Mouse (Mus musculus) intestine, embryonic 15.5 days (tissue): ENCODE data around the gene Nrxn3. TPM values are rescaled to one million over a fixed set of nuclear protein-coding genes. Genes with fewer than 3 reads are reported as not detected.

ENCODE experiments used
- ATAC-seq: fragments of 200-750 bp; cut with Nextera tagmentation; 2 replicates; pipeline ENCODE4 v1.8.0; 2017; ENCODE audit warnings: moderate TSS enrichment, moderate library complexity
- H3K27ac ChIP-seq: fragments of 300-500 bp; sonication (generic); 2 replicates; pipeline ENCODE4 v1.5.1; 2015; ENCODE audit warnings: mild to moderate bottlenecking, inconsistent platforms
- H3K27me3 ChIP-seq: fragments of 300-500 bp; sonication (generic); replicated peaks from 2 replicates; pipeline ENCODE4 v1.6.1; 2015; ENCODE audit warnings: inconsistent platforms
- H3K36me3 ChIP-seq: fragments of 300-500 bp; sonication (generic); 2 replicates; pipeline ENCODE4 v1.6.1; 2015; ENCODE audit warnings: inconsistent platforms
- H3K4me1 ChIP-seq: fragments of 300-500 bp; sonication (generic); replicated peaks from 2 replicates; pipeline ENCODE4 v1.6.1; 2015; ENCODE audit warnings: inconsistent platforms
- H3K4me2 ChIP-seq: fragments of 300-500 bp; sonication (generic); replicated peaks from 2 replicates; pipeline ENCODE4 v1.6.1; 2015; ENCODE audit warnings: mild to moderate bottlenecking, inconsistent platforms
- H3K4me3 ChIP-seq: fragments of 300-500 bp; sonication (generic); replicated peaks from 2 replicates; pipeline ENCODE4 v1.5.1; 2015; ENCODE audit warnings: inconsistent platforms
- H3K9ac ChIP-seq: fragments of 300-500 bp; sonication (generic); 2 replicates; pipeline ENCODE4 v1.6.1; 2015; ENCODE audit warnings: inconsistent platforms
- H3K9me3 ChIP-seq: fragments of 300-500 bp; sonication (generic); 2 replicates; pipeline ENCODE4 v1.6.1; 2016; ENCODE audit warnings: inconsistent platforms
- WGBS: fragments of 180-500 bp; shearing (Covaris S2); methylation state at CpG from one replicate; pipeline ENCODE4 v1.1.7; 2015; 5-methylcytosine and 5-hydroxymethylcytosine counted together
- polyA plus RNA-seq: library from polyadenylated mRNA; unstranded; fragments of >200 nt; fragmentation: Nextera tagmentation; extraction: Ambion mirVana; gene quantifications from 2 replicates; pipeline ENCODE4 v1.2.1, GENCODE M21; 2015

Nrxn3 gene
- polyA plus RNA-seq, 1 experiment from 2014 or later: 3.0 TPM

DNA sequence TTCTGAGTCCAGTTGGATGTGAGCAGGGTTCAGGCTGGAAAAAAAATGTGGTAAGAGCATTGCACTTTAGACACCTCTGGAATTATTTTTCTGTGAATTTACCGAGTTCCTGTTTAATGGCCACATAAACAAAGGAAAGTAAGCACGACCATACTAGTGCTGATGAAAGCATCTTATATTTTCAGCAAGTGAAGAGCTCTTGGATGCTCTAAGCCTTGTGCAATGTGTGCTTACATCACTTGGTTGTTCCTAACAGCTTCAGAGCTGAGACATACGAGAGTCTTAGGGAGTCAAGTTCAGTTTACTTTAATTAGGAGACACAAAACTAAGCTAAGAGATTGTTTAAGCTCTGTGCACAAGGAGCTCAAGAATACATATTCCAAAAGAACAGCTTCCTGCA lies 1231.0 kb downstream of the Nrxn3 start:
- Histone ChIP-seq H3K9ac (no peak overlapping the region), H3K27me3 (no peaks in the 10 kb centered on the region), H3K27ac (no peak overlapping the region), H3K9me3 (no peaks in the 10 kb centered on the region), H3K4me3 (no peak overlapping the region), H3K4me2 (no peak overlapping the region), H3K4me1 (no peaks in the 10 kb centered on the region), H3K36me3 (no peaks in the 10 kb centered on the region)
- ATAC-seq: no peak
- WGBS: 38% methylated on average over 3 of the region's 3 CpGs

DNA sequence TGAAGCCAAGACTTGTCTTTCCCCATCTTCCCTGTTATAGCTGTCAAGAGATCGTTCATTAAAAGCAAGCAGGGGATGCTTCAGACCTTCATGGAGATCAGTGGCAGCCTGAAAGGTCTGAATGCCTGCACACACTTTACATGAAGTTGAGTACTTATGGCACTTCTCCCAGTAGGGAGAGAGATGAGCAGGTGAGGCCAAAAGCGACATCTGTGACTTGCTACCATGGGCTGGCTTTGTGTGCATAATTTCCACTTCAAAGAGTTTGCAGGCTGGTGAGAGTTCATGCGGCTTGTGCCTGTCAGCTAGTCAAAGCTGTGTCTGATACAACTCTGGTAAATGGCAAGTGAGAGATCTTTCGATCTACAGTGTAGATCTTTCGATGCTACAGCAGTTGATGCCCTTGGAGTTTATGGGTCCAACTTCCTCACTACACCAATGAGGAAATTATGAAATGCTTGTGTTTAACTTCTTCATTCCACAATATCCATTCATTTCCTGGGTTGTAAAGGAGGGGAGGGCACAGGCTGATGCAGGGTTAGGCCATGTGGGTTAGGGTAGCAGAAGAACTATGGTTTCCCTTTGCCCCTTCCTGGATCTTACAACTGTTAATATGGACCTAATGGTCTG lies 1231.9 kb downstream of the Nrxn3 start:
- Histone ChIP-seq H3K4me1 (no peaks in the 10 kb centered on the region), H3K4me2 (no peak overlapping the region), H3K27ac (no peak overlapping the region), H3K9ac (no peak overlapping the region), H3K27me3 (no peaks in the 10 kb centered on the region), H3K4me3 (no peak overlapping the region), H3K9me3 (no peaks in the 10 kb centered on the region), H3K36me3 (no peaks in the 10 kb centered on the region)
- 80% methylated on average over 5 of the region's 5 CpGs for WGBS
- no peak for ATAC-seq

DNA sequence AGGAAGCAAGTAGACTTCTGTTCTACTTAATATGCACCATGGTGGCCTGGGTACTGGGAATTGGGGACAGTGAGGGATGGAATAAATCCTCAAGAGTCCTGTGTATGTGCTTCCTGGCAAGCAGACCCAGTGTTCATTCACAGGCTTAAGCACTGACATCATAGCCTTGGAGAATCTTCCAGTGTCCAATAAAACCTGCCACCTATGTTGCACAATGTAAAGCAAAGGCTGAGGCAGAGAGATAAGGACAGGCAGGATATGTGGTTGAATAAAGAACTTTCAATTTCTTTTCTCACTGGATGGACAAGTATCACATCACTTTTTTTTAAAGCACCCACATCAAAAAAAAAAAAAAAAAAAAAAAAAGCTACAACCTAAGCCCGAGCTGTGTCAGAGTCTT lies 1240.4 kb downstream of the Nrxn3 start:
- H3K27ac ChIP-seq: no peak overlapping the region
- H3K36me3 ChIP-seq: no peaks in the 10 kb centered on the region
- no peak overlapping the region for H3K4me2 ChIP-seq
- no peak overlapping the region for H3K9ac ChIP-seq
- no peak for ATAC-seq
- no peak overlapping the region for H3K4me3 ChIP-seq
- 85% methylated on average over 1 of the region's 1 CpGs for WGBS
- no peaks in the 10 kb centered on the region for H3K27me3 ChIP-seq
- H3K4me1 ChIP-seq: no peaks in the 10 kb centered on the region
- no peaks in the 10 kb centered on the region for H3K9me3 ChIP-seq

DNA sequence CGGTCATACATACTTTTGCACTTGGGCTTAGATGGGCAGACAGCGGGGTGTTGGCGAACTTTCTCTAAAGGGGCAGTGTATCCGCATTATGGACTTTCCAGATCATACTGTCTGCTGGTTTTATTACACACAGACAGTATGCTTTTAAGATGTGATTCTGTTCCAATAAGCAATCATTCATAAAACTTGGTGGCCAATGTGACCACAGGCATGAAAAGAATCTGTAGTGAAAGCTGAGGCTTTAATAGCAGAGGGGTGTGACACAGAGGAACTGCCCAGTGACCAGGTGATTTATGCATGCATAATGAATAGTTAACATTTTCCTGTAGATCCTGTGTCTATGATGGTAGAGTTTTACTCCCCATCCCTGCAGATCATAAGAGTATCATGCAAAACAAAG lies 1254.0 kb downstream of the Nrxn3 start:
- Histone ChIP-seq H3K4me3 (no peak overlapping the region), H3K9me3 (no peaks in the 10 kb centered on the region), H3K4me2 (no peak overlapping the region), H3K27ac (no peak overlapping the region), H3K4me1 (no peaks in the 10 kb centered on the region), H3K36me3 (no peaks in the 10 kb centered on the region), H3K9ac (no peak overlapping the region), H3K27me3 (no peaks in the 10 kb centered on the region)
- no peak for ATAC-seq
- 92% methylated on average over 4 of the region's 4 CpGs for WGBS

DNA sequence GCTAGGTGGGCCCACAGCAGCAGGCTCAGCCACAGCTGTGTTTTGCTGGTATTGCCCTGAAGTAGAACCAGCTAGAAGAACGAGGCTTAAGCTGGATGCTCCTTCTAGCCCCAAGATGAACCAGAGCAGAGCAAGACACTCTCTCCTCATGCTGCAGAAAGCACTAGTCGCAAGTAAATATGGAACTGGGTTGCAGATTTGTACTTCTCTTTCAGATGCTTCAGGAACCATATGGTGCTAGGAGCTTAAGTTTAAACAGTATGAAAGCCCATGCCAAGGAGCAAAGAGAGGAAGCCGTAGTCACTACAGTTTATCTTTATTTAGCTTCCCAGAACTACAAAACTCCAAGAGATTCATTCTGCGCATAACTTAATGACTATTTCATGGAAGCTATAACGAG lies 1254.8 kb downstream of the Nrxn3 start:
- Histone ChIP-seq H3K9ac (no peak overlapping the region), H3K4me3 (no peak overlapping the region), H3K27me3 (no peaks in the 10 kb centered on the region), H3K36me3 (no peaks in the 10 kb centered on the region), H3K4me2 (no peak overlapping the region), H3K9me3 (no peaks in the 10 kb centered on the region), H3K27ac (no peak overlapping the region), H3K4me1 (no peaks in the 10 kb centered on the region)
- WGBS: 65% methylated on average over 5 of the region's 5 CpGs
- ATAC-seq: no peak

DNA sequence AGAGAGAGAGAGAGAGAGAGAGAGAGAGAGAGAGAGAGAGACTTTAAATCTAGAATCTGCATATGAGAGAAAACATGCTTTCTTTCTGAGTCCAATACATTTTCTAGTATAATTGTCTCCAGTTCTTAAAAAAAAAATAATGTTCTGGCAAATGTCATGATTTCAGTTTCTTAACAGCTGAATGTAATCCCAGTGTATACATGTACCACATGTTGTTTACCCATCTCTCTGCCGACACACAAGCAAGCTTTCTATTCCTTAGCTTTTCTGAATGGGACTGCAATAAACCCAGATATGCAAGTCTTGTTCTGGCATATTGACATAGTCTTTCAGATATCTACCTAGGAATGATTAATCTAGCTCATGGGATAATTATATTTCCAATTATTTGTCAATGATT lies 1256.5 kb downstream of the Nrxn3 start:
- Histone ChIP-seq H3K4me1 (no peaks in the 10 kb centered on the region), H3K9ac (no peak overlapping the region), H3K36me3 (no peaks in the 10 kb centered on the region), H3K4me3 (no peak overlapping the region), H3K27me3 (no peaks in the 10 kb centered on the region), H3K27ac (no peak overlapping the region), H3K9me3 (no peaks in the 10 kb centered on the region), H3K4me2 (no peak overlapping the region)
- peak; percentile 31; the same call in 1 of the 2 replicates for ATAC-seq
- WGBS: 11% methylated on average over 1 of the region's 1 CpGs

DNA sequence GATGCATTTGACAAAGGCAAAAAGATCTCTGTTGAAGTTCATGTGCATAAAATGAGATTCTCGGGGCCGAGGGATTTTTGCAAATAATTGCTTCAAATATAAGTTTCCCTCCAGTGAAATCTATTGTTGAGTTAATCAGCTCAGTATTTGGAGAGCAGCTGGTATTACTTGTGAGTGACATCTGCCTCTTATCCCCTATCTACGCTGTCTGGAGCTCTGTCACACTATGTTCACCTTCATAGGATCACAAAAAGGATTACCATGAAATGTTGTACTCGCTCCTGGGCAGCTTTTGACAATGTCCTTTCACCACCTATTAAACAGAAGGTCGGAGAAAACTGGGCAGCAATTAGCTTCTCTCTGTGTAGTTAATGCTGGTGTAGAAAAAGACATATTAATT lies 1259.8 kb downstream of the Nrxn3 start:
- no peak overlapping the region for H3K4me2 ChIP-seq
- WGBS: 77% methylated on average over 5 of the region's 5 CpGs
- no peak for ATAC-seq

DNA sequence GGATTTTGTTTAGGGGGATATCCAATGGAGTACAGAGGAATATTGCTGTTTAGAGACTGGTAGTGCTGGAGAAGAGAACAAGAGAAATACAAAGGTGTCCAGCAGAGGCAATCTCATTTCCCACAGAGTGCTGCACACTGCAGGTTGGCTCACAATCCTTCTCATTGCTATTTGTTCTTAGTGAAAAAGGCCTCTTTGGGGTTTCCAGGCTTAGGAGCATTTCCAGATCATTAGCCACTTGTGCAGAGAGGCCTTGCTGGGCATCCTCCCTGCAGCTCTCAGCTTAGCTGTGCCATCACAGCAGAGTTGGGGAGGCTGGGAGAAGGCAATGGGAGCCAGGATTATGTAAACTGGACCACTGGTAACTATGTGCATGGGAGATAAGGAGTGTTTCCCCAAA lies 1260.7 kb downstream of the Nrxn3 start:
- ATAC-seq: no peak
- H3K4me1 ChIP-seq: no peaks in the 10 kb centered on the region
- no peaks in the 10 kb centered on the region for H3K9me3 ChIP-seq
- H3K9ac ChIP-seq: no peak overlapping the region
- H3K36me3 ChIP-seq: no peaks in the 10 kb centered on the region
- H3K4me2 ChIP-seq: no peak overlapping the region
- H3K27ac ChIP-seq: no peak overlapping the region
- no peaks in the 10 kb centered on the region for H3K27me3 ChIP-seq
- no peak overlapping the region for H3K4me3 ChIP-seq

More for the DNA sequence above, 1259.8 kb downstream of the Nrxn3 start:
- no peaks in the 10 kb centered on the region for H3K9me3 ChIP-seq
- no peak overlapping the region for H3K9ac ChIP-seq
- H3K27ac ChIP-seq: no peak overlapping the region
- H3K36me3 ChIP-seq: no peaks in the 10 kb centered on the region
- no peaks in the 10 kb centered on the region for H3K4me1 ChIP-seq
- H3K4me3 ChIP-seq: no peak overlapping the region
- H3K27me3 ChIP-seq: no peaks in the 10 kb centered on the region

DNA sequence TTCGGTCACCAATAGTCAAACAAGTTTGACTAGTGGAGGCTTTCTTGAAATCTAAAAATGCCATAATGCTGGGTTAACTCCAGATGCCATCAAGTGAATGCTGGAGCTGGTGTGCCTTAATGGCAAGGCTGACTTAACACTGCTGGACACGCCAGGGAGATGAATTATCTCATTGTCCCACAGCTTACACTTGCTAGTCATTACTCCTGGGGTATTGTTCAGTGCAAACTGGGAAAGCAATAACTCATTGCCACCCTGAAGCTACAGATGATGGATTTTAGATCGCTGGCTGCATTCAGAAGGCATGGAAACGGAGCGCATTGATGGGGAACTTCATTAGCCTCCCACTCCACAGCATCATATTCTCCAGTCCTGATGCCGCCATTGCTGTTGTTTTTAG lies 1263.5 kb downstream of the Nrxn3 start:
- H3K4me1 ChIP-seq: no peaks in the 10 kb centered on the region
- no peaks in the 10 kb centered on the region for H3K36me3 ChIP-seq
- H3K4me3 ChIP-seq: no peak overlapping the region
- no peak overlapping the region for H3K4me2 ChIP-seq
- no peak overlapping the region for H3K9ac ChIP-seq
- 71% methylated on average over 6 of the region's 6 CpGs for WGBS
- no peak overlapping the region for H3K27ac ChIP-seq
- ATAC-seq: no peak
- H3K9me3 ChIP-seq: no peaks in the 10 kb centered on the region
- no peaks in the 10 kb centered on the region for H3K27me3 ChIP-seq

DNA sequence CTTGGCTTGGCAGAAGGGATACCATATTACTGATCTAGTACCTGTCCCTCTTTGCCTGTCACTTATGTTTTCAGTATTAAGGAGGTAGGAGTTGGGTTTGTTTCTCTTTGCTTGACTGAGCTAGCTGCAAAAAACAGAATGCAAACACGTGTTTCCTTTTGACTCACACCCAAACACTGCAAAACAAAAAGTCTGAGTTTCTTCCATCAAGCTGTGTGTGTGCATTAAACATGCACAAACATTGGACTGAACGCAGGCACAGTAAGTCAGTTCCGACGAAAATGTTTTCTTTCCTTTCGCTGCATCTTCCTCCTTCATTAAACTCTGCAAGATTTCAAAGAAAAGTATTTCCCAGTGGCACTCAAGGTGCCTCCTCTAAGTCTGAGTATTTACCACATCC lies 1270.6 kb downstream of the Nrxn3 start:
- Histone ChIP-seq H3K27me3 (no peaks in the 10 kb centered on the region), H3K4me2 (no peak overlapping the region), H3K4me3 (no peak overlapping the region), H3K27ac (no peak overlapping the region), H3K9me3 (no peaks in the 10 kb centered on the region), H3K4me1 (no peaks in the 10 kb centered on the region), H3K36me3 (no peaks in the 10 kb centered on the region), H3K9ac (no peak overlapping the region)
- ATAC-seq: no peak
- 74% methylated on average over 5 of the region's 5 CpGs for WGBS

DNA sequence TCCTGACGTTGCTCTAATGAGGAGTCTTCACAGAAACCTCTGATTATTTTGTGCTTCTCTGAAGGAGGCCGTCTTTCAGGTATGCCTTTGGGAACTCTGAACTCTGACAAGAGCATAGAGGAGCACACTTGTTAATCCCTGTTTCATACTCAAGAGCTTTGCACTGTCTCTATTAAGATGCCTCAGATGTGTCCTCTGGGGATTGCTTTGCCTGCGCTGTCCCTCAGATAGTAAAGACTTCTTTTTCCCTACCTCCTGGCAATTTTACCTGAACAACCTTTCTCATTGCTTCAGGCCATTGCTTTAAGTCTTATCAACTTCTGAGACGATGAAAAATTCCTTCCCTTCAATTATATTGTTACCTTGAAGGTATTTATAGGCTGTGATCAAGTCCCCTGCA lies 1272.7 kb downstream of the Nrxn3 start:
- no peaks in the 10 kb centered on the region for H3K4me1 ChIP-seq
- no peak overlapping the region for H3K27ac ChIP-seq
- no peak overlapping the region for H3K9ac ChIP-seq
- no peaks in the 10 kb centered on the region for H3K36me3 ChIP-seq
- ATAC-seq: no peak
- no peak overlapping the region for H3K4me2 ChIP-seq
- H3K27me3 ChIP-seq: no peaks in the 10 kb centered on the region
- 76% methylated on average over 4 of the region's 4 CpGs for WGBS
- H3K4me3 ChIP-seq: no peak overlapping the region
- no peaks in the 10 kb centered on the region for H3K9me3 ChIP-seq

DNA sequence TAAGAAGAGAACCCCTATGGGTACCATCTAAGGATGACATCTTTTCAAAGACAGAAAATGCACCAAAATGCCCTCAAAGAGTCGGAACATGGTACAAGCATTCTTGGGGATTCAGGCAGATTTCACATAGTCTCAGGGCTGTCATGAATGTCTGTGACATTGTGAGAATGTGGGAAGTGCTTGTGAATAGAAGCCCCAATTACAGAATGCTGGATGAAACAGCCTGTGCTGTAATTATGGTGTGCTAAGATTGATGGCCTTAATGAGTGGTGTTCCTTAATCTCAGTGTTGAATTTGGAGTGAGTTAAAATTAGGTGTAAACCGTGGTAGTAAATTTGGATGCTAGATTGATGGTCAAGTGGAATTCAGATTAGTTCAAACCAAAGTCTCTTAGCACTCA lies 1287.6 kb downstream of the Nrxn3 start:
- H3K36me3 ChIP-seq: no peaks in the 10 kb centered on the region
- no peaks in the 10 kb centered on the region for H3K9me3 ChIP-seq
- WGBS: 83% methylated on average over 2 of the region's 2 CpGs
- H3K27me3 ChIP-seq: no peaks in the 10 kb centered on the region
- no peak overlapping the region for H3K27ac ChIP-seq
- H3K9ac ChIP-seq: no peak overlapping the region
- ATAC-seq: no peak
- H3K4me2 ChIP-seq: no peak overlapping the region
- H3K4me3 ChIP-seq: no peak overlapping the region
- H3K4me1 ChIP-seq: no peaks in the 10 kb centered on the region

DNA sequence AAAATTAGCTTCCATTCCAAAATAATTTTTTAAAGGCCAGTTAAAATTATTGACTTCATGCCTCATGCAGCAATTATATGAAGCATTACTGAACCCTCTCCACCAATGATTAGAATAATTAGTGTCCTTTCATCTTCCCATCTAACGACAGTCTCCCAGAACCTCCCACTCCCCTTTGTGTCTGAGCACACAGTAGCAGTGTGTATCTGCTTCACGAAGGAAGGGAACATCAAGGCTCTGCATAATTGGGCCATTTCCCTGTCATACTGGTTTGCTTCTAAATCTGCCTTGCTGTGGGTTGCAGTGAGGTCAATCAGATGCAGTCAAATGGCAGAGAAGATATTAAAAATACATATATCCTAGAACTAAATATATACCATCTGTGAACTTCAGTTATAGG lies 1291.3 kb downstream of the Nrxn3 start:
- H3K9ac ChIP-seq: no peak overlapping the region
- no peak overlapping the region for H3K4me2 ChIP-seq
- 59% methylated on average over 2 of the region's 2 CpGs for WGBS
- H3K27ac ChIP-seq: no peak overlapping the region
- no peaks in the 10 kb centered on the region for H3K36me3 ChIP-seq
- H3K27me3 ChIP-seq: no peaks in the 10 kb centered on the region
- H3K4me1 ChIP-seq: no peaks in the 10 kb centered on the region
- ATAC-seq: no peak
- no peak overlapping the region for H3K4me3 ChIP-seq
- no peaks in the 10 kb centered on the region for H3K9me3 ChIP-seq
